Mouse (Mus musculus): Measurements from ENCODE around the gene Pnpo.

The Pnpo gene

GRCm38 (mm10) chr11:96902639-96903635 is 40.8 kb downstream of the Pnpo start:
- no peak for DNase-seq

GRCm38 (mm10) chr11:96901332-96901731 is 42.5 kb downstream of the Pnpo start:
- no peak for DNase-seq

DNA sequence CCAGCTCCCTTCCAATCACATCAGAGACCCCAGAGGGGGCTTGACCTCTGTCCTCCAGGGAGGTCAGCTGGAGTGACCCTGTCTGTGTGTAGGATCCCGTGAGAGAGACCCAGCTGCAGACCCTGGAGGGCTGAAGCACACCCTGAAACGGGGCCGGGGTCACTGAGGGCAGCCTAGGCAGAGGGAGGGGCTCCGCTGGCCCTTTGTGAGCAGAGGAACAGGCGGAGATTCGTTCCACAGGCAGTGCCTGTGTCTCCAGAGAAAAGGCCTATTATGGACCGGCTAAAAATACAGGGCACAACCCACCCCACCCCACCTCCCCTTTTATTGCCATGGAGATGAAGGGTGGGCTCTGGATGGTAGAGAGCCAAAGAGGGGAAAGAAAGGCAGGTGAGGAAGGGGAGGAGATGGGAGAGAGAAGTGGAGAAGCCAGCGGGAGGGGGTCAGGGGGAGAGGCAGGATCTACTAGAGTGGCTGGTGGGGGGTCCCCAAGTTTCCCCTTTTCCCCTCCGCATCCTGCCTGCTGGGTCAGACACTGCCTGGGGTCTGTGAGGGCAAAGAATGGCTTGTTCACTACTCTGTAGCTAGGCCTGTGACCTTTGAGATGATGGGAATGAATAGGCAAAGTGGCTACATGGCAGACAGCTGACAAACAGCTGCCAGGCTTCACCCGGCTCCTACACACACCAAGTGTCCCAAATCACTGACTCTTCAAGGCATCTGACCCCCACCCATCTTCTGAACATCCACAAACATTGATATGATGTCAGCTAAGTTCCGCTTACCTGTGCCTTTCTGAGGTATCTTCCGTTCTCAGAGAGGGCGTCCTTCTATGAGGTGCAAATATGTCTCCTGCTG is 44.1 kb downstream of the Pnpo start:
- no peak for DNase-seq

DNA sequence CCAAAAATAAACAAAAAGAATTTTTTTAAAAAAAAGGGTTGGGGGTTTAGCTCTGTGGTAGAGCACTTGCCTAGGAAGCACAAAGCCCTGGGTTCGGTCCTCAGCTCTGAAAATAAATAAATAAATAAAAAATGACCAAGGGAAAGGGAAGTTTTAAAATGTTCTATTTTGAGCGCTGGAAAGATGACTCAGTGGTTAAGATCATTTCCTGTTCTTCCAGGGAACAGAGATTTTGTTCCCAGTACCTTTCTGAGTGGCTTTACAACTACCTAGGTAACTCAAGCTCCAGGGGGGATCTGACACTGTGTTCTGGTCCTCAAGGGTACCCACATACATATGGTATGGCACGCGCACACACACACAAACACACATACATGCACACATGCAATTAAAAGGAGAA is 47.9 kb downstream of the Pnpo start:
- no peak for DNase-seq

DNA sequence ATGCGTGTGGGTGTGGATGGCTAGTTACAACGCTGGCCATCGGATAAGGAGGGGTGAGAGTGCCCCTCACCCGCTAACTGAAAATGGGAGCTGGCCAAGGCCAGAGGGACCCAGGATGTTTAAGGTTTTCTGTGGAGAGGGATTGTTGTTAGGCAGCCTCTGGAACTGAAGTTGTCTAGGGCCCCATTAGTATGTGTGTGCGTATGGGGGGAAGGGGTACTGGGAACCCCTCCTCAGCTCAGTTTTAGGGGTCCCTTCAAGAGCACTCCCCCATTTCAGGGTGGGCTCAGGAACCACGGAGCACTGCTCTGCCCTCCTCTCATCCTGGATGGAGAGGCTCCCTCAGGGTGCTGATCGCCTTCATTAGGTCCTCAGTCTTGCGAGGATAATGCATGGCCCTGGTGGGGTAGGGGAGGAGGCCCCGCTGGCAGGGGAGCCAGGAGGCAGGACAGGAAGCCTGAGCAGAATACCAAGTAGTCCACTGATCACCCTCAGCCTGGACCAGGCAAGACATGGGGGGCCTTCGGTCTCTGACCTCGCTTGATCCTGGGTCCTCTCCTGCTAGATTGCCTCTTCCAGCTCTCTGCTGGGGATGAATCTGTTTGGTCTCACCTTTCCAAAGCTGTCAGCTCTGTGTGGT is 50.5 kb downstream of the Pnpo start:
- DNase-seq: no peak

GRCm38 (mm10) chr11:96891784-96892527 is 51.8 kb downstream of the Pnpo start:
- DNase-seq: no peak
